In the genomic region with DNA sequence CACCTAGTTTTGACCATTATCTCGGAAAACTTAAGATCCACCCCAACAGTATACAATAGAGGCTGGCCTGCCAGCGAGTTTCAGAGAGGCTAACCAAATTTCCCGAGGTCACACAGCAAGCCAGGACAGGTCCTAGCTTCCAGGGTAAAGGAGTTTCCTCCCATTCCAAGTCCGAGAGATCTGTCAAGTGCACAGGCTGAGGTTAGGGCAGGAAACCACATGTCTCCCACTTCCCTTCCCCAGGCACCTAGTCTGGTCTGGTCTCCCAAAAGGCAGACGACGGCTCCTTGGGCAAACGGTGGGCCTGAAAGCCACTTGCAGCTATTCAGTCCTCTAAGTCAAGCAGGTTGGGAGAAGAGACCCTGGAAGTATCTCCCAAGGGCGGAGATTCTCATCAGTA, we compare ENCODE assay signal across 8 mouse cellular contexts. TPM values are rescaled to one million over a fixed set of nuclear protein-coding genes. Genes with fewer than 3 reads are reported as not detected.
A peak's percentile ranks its signal among the peaks of the same experiment; 100 is the strongest.
DNase-seq lines count a peak whose midpoint lies in the region; ATAC-seq and TF ChIP-seq lines count a peak whose summit lies in the region.

No protein-coding gene starts in this region.

- no peak for TF ChIP-seq CTCF in forebrain, postnatal 0 days (IDR thresholded peaks at IDR 0.05; ENCODE audit: low read depth)

- peaks cover 4% of the 10 kb centered on the region; the same call in 1 of the 2 replicates for H3K4me1 ChIP-seq in embryonic facial prominence, embryonic 11.5 days (ENCODE audit: control insufficient read depth, insufficient read depth, low read length)
- peaks cover 11% of the 10 kb centered on the region for H3K4me1 ChIP-seq in forebrain, postnatal 0 days (ENCODE audit: insufficient read depth)
- peaks cover 37% of the 10 kb centered on the region for H3K4me1 ChIP-seq in kidney, embryonic 14.5 days (ENCODE audit: control insufficient read depth, insufficient read depth, low read length)
- H3K4me1 ChIP-seq in midbrain, embryonic 12.5 days, result peaks cover 36% of the 10 kb centered on the region

- H3K27ac ChIP-seq in embryonic facial prominence, embryonic 11.5 days (replicated peaks; ENCODE audit: low read depth, low read length), result no peak overlapping the region
- no peak overlapping the region for H3K27ac ChIP-seq in forebrain, postnatal 0 days (ENCODE audit: low read depth, low read length)
- peak overlapping the region; percentile 65; the same call in 1 of the 2 replicates for H3K27ac ChIP-seq in kidney, embryonic 14.5 days (ENCODE audit: low read depth, low read length)
- H3K27ac ChIP-seq in midbrain, embryonic 12.5 days (replicated peaks), result no peak overlapping the region

- no peaks in the 10 kb centered on the region for H3K9me3 ChIP-seq in embryonic facial prominence, embryonic 11.5 days (replicated peaks; ENCODE audit: control insufficient read depth, low read length)
- no peaks in the 10 kb centered on the region for H3K9me3 ChIP-seq in forebrain, postnatal 0 days (ENCODE audit: low read length)
- no peaks in the 10 kb centered on the region for H3K9me3 ChIP-seq in kidney, embryonic 14.5 days (ENCODE audit: control insufficient read depth, low read length)
- no peaks in the 10 kb centered on the region for H3K9me3 ChIP-seq in midbrain, embryonic 12.5 days

- ATAC-seq in embryonic facial prominence, embryonic 11.5 days (replicated peaks; ENCODE audit: insufficient number of reproducible peaks, low FRiP score, low TSS enrichment, low read depth), result no peak
- no peak for ATAC-seq in forebrain, postnatal 0 days
- ATAC-seq in kidney, embryonic 14.5 days (ENCODE audit: low FRiP score, low TSS enrichment), result no peak
- no peak for ATAC-seq in midbrain, embryonic 12.5 days (ENCODE audit: low FRiP score, low read depth)

- H3K4me3 ChIP-seq in embryonic facial prominence, embryonic 11.5 days (ENCODE audit: low read depth, low read length), result peak overlapping the region; percentile 66
- peak overlapping the region; percentile 69 for H3K4me3 ChIP-seq in forebrain, postnatal 0 days (ENCODE audit: low read depth, low read length)
- H3K4me3 ChIP-seq in kidney, embryonic 14.5 days (ENCODE audit: low read length), result peak overlapping the region; percentile 84
- peak overlapping the region; percentile 89 for H3K4me3 ChIP-seq in midbrain, embryonic 12.5 days

- 41% methylated on average over 8 of the region's 8 CpGs for WGBS in embryonic facial prominence, embryonic 11.5 days
- 73% methylated on average over 8 of the region's 8 CpGs for WGBS in forebrain, postnatal 0 days
- WGBS in kidney, embryonic 14.5 days, result 42% methylated on average over 8 of the region's 8 CpGs
- WGBS in midbrain, embryonic 12.5 days, result 70% methylated on average over 8 of the region's 8 CpGs

- DNase-seq in embryonic facial prominence, embryonic 11.5 days (ENCODE audit: low spot score), result no peak
- DNase-seq in forebrain, postnatal 0 days, result no peak
- DNase-seq in urinary bladder, postnatal 14 days (ENCODE audit: low spot score), result no peak
- no peak for DNase-seq in adrenal gland, postnatal 10 days
- DNase-seq in left cerebral cortex, postnatal 36 days (ENCODE audit: low spot score in 2 of 2), result no peak
- no peak for DNase-seq in spleen, postnatal 10 days (ENCODE audit: low spot score in 2 of 2)

- peak overlapping the region; percentile 86 for H3K4me2 ChIP-seq in embryonic facial prominence, embryonic 11.5 days (ENCODE audit: low read depth, low read length)
- peak overlapping the region; percentile 78 for H3K4me2 ChIP-seq in forebrain, postnatal 0 days (ENCODE audit: low read depth)
- peak overlapping the region; percentile 88 for H3K4me2 ChIP-seq in kidney, embryonic 14.5 days (replicated peaks; ENCODE audit: low read depth, low read length)
- peak overlapping the region; percentile 75 for H3K4me2 ChIP-seq in midbrain, embryonic 12.5 days (replicated peaks)

- H3K9ac ChIP-seq in embryonic facial prominence, embryonic 11.5 days (replicated peaks; ENCODE audit: low read length), result peak overlapping the region; percentile 29; the same call in 1 of the 2 replicates
- no peak overlapping the region for H3K9ac ChIP-seq in forebrain, postnatal 0 days
- H3K9ac ChIP-seq in kidney, embryonic 14.5 days (ENCODE audit: low read depth, low read length), result peak overlapping the region; percentile 50; the same call in 1 of the 2 replicates
- peak overlapping the region; percentile 45; the same call in 1 of the 2 replicates for H3K9ac ChIP-seq in midbrain, embryonic 12.5 days (replicated peaks)

- intact Hi-C loops in left cerebral cortex, postnatal 36 days (cut with DNase I), result loop anchor here (5.0 kb wide), 1 partner anchor 47 kb away; a partner anchor contains a TSS

- no peaks in the 10 kb centered on the region for H3K36me3 ChIP-seq in embryonic facial prominence, embryonic 11.5 days (replicated peaks; ENCODE audit: control insufficient read depth, insufficient read depth, low read depth, low read length)
- H3K36me3 ChIP-seq in forebrain, postnatal 0 days (ENCODE audit: insufficient read depth), result no peaks in the 10 kb centered on the region
- no peaks in the 10 kb centered on the region; the same call in 1 of the 2 replicates for H3K36me3 ChIP-seq in kidney, embryonic 14.5 days (ENCODE audit: control insufficient read depth, insufficient read depth, low read length)
- H3K36me3 ChIP-seq in midbrain, embryonic 12.5 days, result no peaks in the 10 kb centered on the region

- H3K27me3 ChIP-seq in embryonic facial prominence, embryonic 11.5 days (ENCODE audit: control insufficient read depth, insufficient read depth, low read length), result no peaks in the 10 kb centered on the region
- no peaks in the 10 kb centered on the region for H3K27me3 ChIP-seq in forebrain, postnatal 0 days (ENCODE audit: insufficient read depth, low read length)
- no peaks in the 10 kb centered on the region for H3K27me3 ChIP-seq in kidney, embryonic 14.5 days (ENCODE audit: control insufficient read depth, insufficient read depth, low read length)
- H3K27me3 ChIP-seq in midbrain, embryonic 12.5 days, result no peaks in the 10 kb centered on the region

RNA-seq across cellular contexts. Expression of a gene that starts 1.5 kb away (rescaled TPM):
- polyA plus RNA-seq in embryonic facial prominence, embryonic 11.5 days (2014; fragmentation: Nextera tagmentation; extraction: Ambion mirVana), result 26.2 and 29.7 TPM in 2 replicates
- 11.8 and 14.4 TPM in 2 replicates for total RNA-seq in forebrain, postnatal 0 days (2014; rRNA removed)
- polyA plus RNA-seq in forebrain, postnatal 0 days (2015; fragmentation: Nextera tagmentation; extraction: Ambion mirVana), result 9.0 and 10.0 TPM in 2 replicates
- polyA plus RNA-seq in kidney, embryonic 14.5 days (2014; fragmentation: Nextera tagmentation; extraction: Ambion mirVana), result 21.9 and 26.1 TPM in 2 replicates
- 17.0 and 17.6 TPM in 2 replicates for polyA plus RNA-seq in midbrain, embryonic 12.5 days (2016; fragmentation: Nextera tagmentation; extraction: Ambion mirVana)
- total RNA-seq in adrenal gland, postnatal 10 days (2021), result 10 to 100 TPM; 18.2 to 23.4 TPM
- total RNA-seq in left cerebral cortex, postnatal 36 days (2021), result 10 to 100 TPM; 65.9 to 97.7 TPM

RNA-seq across cellular contexts. Expression of a gene that starts 10.8 kb away (rescaled TPM):
- polyA plus RNA-seq in embryonic facial prominence, embryonic 11.5 days (2014; fragmentation: Nextera tagmentation; extraction: Ambion mirVana), result 533 and 564 TPM in 2 replicates
- 279 and 319 TPM in 2 replicates for total RNA-seq in forebrain, postnatal 0 days (2014; rRNA removed)
- 354 and 380 TPM in 2 replicates for polyA plus RNA-seq in forebrain, postnatal 0 days (2015; fragmentation: Nextera tagmentation; extraction: Ambion mirVana)
- polyA plus RNA-seq in kidney, embryonic 14.5 days (2014; fragmentation: Nextera tagmentation; extraction: Ambion mirVana), result 457 and 564 TPM in 2 replicates
- polyA plus RNA-seq in midbrain, embryonic 12.5 days (2016; fragmentation: Nextera tagmentation; extraction: Ambion mirVana), result 376 and 388 TPM in 2 replicates
- total RNA-seq in adrenal gland, postnatal 10 days (2021), result 100 to 1,000 TPM; 212 to 221 TPM
- 10 to 100 TPM; 97.9 to 98.5 TPM for total RNA-seq in left cerebral cortex, postnatal 36 days (2021)

RNA-seq across cellular contexts. Expression of a gene that starts 23.0 kb away (rescaled TPM):
- 12.1 and 12.6 TPM in 2 replicates for polyA plus RNA-seq in embryonic facial prominence, embryonic 11.5 days (2014; fragmentation: Nextera tagmentation; extraction: Ambion mirVana)
- total RNA-seq in forebrain, postnatal 0 days (2014; rRNA removed), result 23.2 and 24.0 TPM in 2 replicates
- 13.6 and 20.1 TPM in 2 replicates for polyA plus RNA-seq in forebrain, postnatal 0 days (2015; fragmentation: Nextera tagmentation; extraction: Ambion mirVana)
- polyA plus RNA-seq in kidney, embryonic 14.5 days (2014; fragmentation: Nextera tagmentation; extraction: Ambion mirVana), result 14.0 and 17.3 TPM in 2 replicates
- 21.0 and 22.0 TPM in 2 replicates for polyA plus RNA-seq in midbrain, embryonic 12.5 days (2016; fragmentation: Nextera tagmentation; extraction: Ambion mirVana)
- total RNA-seq in adrenal gland, postnatal 10 days (2021), result 10 to 100 TPM; 10.7 to 14.2 TPM
- total RNA-seq in left cerebral cortex, postnatal 36 days (2021), result 10 to 100 TPM; 23.9 to 31.0 TPM

RNA-seq across cellular contexts. Expression of a gene that starts 46.8 kb away (rescaled TPM):
- polyA plus RNA-seq in embryonic facial prominence, embryonic 11.5 days (2014; fragmentation: Nextera tagmentation; extraction: Ambion mirVana), result 12.3 and 13.9 TPM in 2 replicates
- 15.9 and 16.0 TPM in 2 replicates for total RNA-seq in forebrain, postnatal 0 days (2014; rRNA removed)
- polyA plus RNA-seq in forebrain, postnatal 0 days (2015; fragmentation: Nextera tagmentation; extraction: Ambion mirVana), result 16.6 and 17.7 TPM in 2 replicates
- 12.8 and 23.8 TPM in 2 replicates for polyA plus RNA-seq in kidney, embryonic 14.5 days (2014; fragmentation: Nextera tagmentation; extraction: Ambion mirVana)
- 26.2 and 28.9 TPM in 2 replicates for polyA plus RNA-seq in midbrain, embryonic 12.5 days (2016; fragmentation: Nextera tagmentation; extraction: Ambion mirVana)
- 10 to 100 TPM; 16.1 to 18.7 TPM for total RNA-seq in adrenal gland, postnatal 10 days (2021)
- total RNA-seq in left cerebral cortex, postnatal 36 days (2021), result 10 to 100 TPM; 22.7 to 28.0 TPM

RNA-seq across cellular contexts. Expression of a gene that starts 49.2 kb away (rescaled TPM):
- polyA plus RNA-seq in embryonic facial prominence, embryonic 11.5 days (2014; fragmentation: Nextera tagmentation; extraction: Ambion mirVana), result 92.2 and 95.1 TPM in 2 replicates
- total RNA-seq in forebrain, postnatal 0 days (2014; rRNA removed), result 39.9 and 55.1 TPM in 2 replicates
- polyA plus RNA-seq in forebrain, postnatal 0 days (2015; fragmentation: Nextera tagmentation; extraction: Ambion mirVana), result 59.3 and 64.1 TPM in 2 replicates
- 84.8 and 85.1 TPM in 2 replicates for polyA plus RNA-seq in kidney, embryonic 14.5 days (2014; fragmentation: Nextera tagmentation; extraction: Ambion mirVana)
- polyA plus RNA-seq in midbrain, embryonic 12.5 days (2016; fragmentation: Nextera tagmentation; extraction: Ambion mirVana), result 71.2 and 75.7 TPM in 2 replicates
- total RNA-seq in adrenal gland, postnatal 10 days (2021), result 10 to 100 TPM; 42.0 to 49.9 TPM
- total RNA-seq in left cerebral cortex, postnatal 36 days (2021), result 10 to 100 TPM; 37.6 to 37.9 TPM
